8 mouse cellular contexts compared by ENCODE assay signal in the genomic region with DNA sequence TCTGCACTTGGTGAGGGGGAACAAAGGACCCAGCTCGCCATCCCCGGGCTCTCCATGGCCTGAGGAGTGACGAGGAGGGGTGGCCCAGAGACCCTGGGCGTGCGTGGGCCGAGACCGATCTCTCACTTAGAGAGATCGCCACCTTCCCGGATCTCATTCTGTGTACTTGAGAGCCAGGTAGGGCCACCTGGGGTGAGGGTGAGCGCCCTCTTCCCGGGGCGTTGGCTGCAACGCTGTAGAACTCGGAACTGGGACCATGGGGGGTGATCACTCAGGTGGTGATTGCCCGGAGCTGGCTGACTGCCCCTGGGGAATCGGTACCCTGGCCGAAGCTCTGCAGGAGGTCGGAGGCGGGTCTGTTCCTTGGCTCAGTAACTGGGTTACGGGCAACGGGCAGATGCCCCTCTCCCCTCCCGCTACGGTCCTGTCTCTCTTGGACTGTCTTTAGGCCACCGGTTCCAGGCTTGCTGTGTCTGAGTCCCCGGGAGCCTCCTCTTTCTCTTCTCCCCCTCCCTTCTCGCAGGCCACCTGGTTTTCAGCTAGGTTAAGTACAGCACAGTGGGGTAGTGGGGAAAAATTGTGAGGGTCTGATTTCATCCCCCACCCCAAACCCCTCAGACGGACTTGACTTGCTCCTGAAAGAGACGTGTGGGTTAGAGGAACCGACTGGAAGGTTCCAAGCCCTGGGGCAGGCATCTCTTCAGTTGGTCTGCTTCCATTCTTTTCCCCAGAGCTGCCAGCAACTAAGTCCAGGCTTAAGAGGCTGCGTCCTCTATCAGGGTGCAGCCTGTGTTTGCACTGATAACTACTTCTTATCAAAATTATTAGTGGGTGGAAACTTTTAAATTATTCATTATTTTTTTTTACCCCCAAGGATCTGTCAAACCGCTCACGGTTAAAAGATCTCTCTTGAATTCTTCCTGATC. TPM values are rescaled to one million over a fixed set of nuclear protein-coding genes. Genes with fewer than 3 reads are reported as not detected.
A peak's percentile ranks its signal among the peaks of the same experiment; 100 is the strongest.
DNase-seq lines count a peak whose midpoint lies in the region; ATAC-seq and TF ChIP-seq lines count a peak whose summit lies in the region.

No protein-coding gene starts in this region.

- no peaks in the 10 kb centered on the region for H3K9me3 ChIP-seq in hindbrain, embryonic 10.5 days
- no peaks in the 10 kb centered on the region for H3K9me3 ChIP-seq in limb, embryonic 13.5 days
- no peaks in the 10 kb centered on the region for H3K9me3 ChIP-seq in midbrain, embryonic 16.5 days (replicated peaks; ENCODE audit: control insufficient read depth, low read length, poor library complexity, severe bottlenecking)

- TF ChIP-seq POLR2A in liver, adult 2 months (IDR thresholded peaks at IDR 0.05; ENCODE audit: extremely low read depth, insufficient read depth, low read length), result no peak
- no peak for TF ChIP-seq POLR2A in embryonic fibroblast, embryonic 13.5 days (IDR thresholded peaks at IDR 0.05; ENCODE audit: low read depth, low read length)

- no peaks in the 10 kb centered on the region for H3K79me2 ChIP-seq in liver, adult 2 months (ENCODE audit: control insufficient read depth, insufficient read depth, low read length)

- no peak overlapping the region for H3K27ac ChIP-seq in liver, adult 2 months (replicated peaks; ENCODE audit: insufficient read depth, low read depth, low read length)
- H3K27ac ChIP-seq in embryonic fibroblast, embryonic 13.5 days (ENCODE audit: insufficient read depth, low read length), result peak overlapping the region; percentile 32
- H3K27ac ChIP-seq in hindbrain, embryonic 10.5 days, result peak overlapping the region; percentile 98
- no peak overlapping the region for H3K27ac ChIP-seq in limb, embryonic 13.5 days
- H3K27ac ChIP-seq in midbrain, embryonic 16.5 days (ENCODE audit: low read length), result peak overlapping the region; percentile 80

- no peaks in the 10 kb centered on the region for H3K36me3 ChIP-seq in liver, adult 2 months (ENCODE audit: control insufficient read depth, insufficient read depth, low read length)
- peaks cover 28% of the 10 kb centered on the region for H3K36me3 ChIP-seq in hindbrain, embryonic 10.5 days
- peaks cover 15% of the 10 kb centered on the region; the same call in 1 of the 2 replicates for H3K36me3 ChIP-seq in limb, embryonic 13.5 days
- no peaks in the 10 kb centered on the region for H3K36me3 ChIP-seq in midbrain, embryonic 16.5 days (ENCODE audit: control insufficient read depth, insufficient read depth, low read length)

- no peaks in the 10 kb centered on the region for H3K4me1 ChIP-seq in liver, adult 2 months (ENCODE audit: control insufficient read depth, insufficient read depth, low read length)
- 0 out of 2 replicates have a peak, but pooled peaks cover 2% of the 10 kb centered on the region for H3K4me1 ChIP-seq in embryonic fibroblast, embryonic 13.5 days (ENCODE audit: control insufficient read depth, insufficient read depth, low read length)
- peaks cover 29% of the 10 kb centered on the region for H3K4me1 ChIP-seq in hindbrain, embryonic 10.5 days (replicated peaks)
- peaks cover 22% of the 10 kb centered on the region for H3K4me1 ChIP-seq in limb, embryonic 13.5 days
- peaks cover 6% of the 10 kb centered on the region for H3K4me1 ChIP-seq in midbrain, embryonic 16.5 days (ENCODE audit: control insufficient read depth, insufficient read depth, low read length)

- ATAC-seq in limb, embryonic 13.5 days (ENCODE audit: low FRiP score, low read depth), result peak; percentile 37; the same call in 1 of the 2 replicates
- ATAC-seq in midbrain, embryonic 16.5 days, result peak; percentile 76

- H3K9ac ChIP-seq in liver, adult 2 months (ENCODE audit: low read depth, low read length), result peak overlapping the region; percentile 23
- H3K9ac ChIP-seq in limb, embryonic 13.5 days, result peak overlapping the region; percentile 86
- peak overlapping the region; percentile 90 for H3K9ac ChIP-seq in midbrain, embryonic 16.5 days (ENCODE audit: low read depth, low read length)

- peak overlapping the region; percentile 60 for H3K4me3 ChIP-seq in liver, adult 2 months (ENCODE audit: insufficient read depth, low read depth, low read length)
- peak overlapping the region; percentile 70 for H3K4me3 ChIP-seq in embryonic fibroblast, embryonic 13.5 days (ENCODE audit: insufficient read depth, low read length)
- peak overlapping the region; percentile 87 for H3K4me3 ChIP-seq in hindbrain, embryonic 10.5 days
- peak overlapping the region; percentile 80 for H3K4me3 ChIP-seq in limb, embryonic 13.5 days
- H3K4me3 ChIP-seq in midbrain, embryonic 16.5 days (ENCODE audit: low read depth, low read length), result peak overlapping the region; percentile 82

- WGBS in liver, adult 2 months, result 22% methylated on average over 32 of the region's 32 CpGs
- WGBS in hindbrain, embryonic 10.5 days, result 5% methylated on average over 32 of the region's 32 CpGs
- 6% methylated on average over 32 of the region's 32 CpGs for WGBS in limb, embryonic 13.5 days
- WGBS in midbrain, embryonic 16.5 days, result 2% methylated on average over 32 of the region's 32 CpGs

- TF ChIP-seq CTCF in liver, adult 2 months (IDR thresholded peaks at IDR 0.05; ENCODE audit: low read depth, low read length), result no peak
- TF ChIP-seq CTCF in embryonic fibroblast, embryonic 13.5 days (IDR thresholded peaks at IDR 0.05; ENCODE audit: borderline replicate concordance, insufficient read depth, low read length), result no peak

- H3K27me3 ChIP-seq in liver, adult 2 months (ENCODE audit: control insufficient read depth, insufficient read depth, low read length), result no peaks in the 10 kb centered on the region
- peaks cover 56% of the 10 kb centered on the region for H3K27me3 ChIP-seq in hindbrain, embryonic 10.5 days (ENCODE audit: insufficient read depth, poor library complexity, severe bottlenecking)
- H3K27me3 ChIP-seq in limb, embryonic 13.5 days, result peaks cover 52% of the 10 kb centered on the region
- H3K27me3 ChIP-seq in midbrain, embryonic 16.5 days (ENCODE audit: control insufficient read depth, insufficient read depth, low read depth, low read length), result no peaks in the 10 kb centered on the region

- no peak for DNase-seq in liver, adult 2 months (ENCODE audit: extremely low read depth, low read depth, low spot score)
- no peak for DNase-seq in liver
- peak; percentile 12 to 39 for DNase-seq in adrenal gland, postnatal 36 days
- DNase-seq in hindbrain, embryonic 10.5 days (ENCODE audit: low spot score), result peak; percentile 71
- no peak for DNase-seq in c-Kit-positive CD71-positive TER-119-positive erythroid progenitor cells, embryonic 14.5 days (ENCODE audit: low spot score)

- H3K4me2 ChIP-seq in limb, embryonic 13.5 days (replicated peaks), result peak overlapping the region; percentile 86
- peak overlapping the region; percentile 99 for H3K4me2 ChIP-seq in midbrain, embryonic 16.5 days (ENCODE audit: low read length)

RNA-seq across cellular contexts. Expression of a gene that starts 1.6 kb away (rescaled TPM):
- total RNA-seq in liver, adult 2 months (2014; rRNA removed), result 8.0 and 11.7 TPM in 2 replicates
- 3.1 and 4.0 TPM in 2 replicates for polyA plus RNA-seq in liver, adult 2 months (2012; rRNA removed)
- 10 to 100 TPM; 14.7 to 15.2 TPM for total RNA-seq in adrenal gland, postnatal 36 days (2021)
- 18.6 and 39.8 TPM in 2 replicates for polyA plus RNA-seq in embryonic fibroblast, embryonic 13.5 days (2011; ENCODE audit: insufficient read length, low read depth, missing spikeins)
- polyA plus RNA-seq in hindbrain, embryonic 10.5 days (2016; fragmentation: Nextera tagmentation; extraction: Ambion mirVana), result 0.90 and 2.2 TPM in 2 replicates
- polyA plus RNA-seq in limb, embryonic 13.5 days (2015; fragmentation: Nextera tagmentation; extraction: Ambion mirVana), result 0.74 and 0.87 TPM in 2 replicates
- polyA plus RNA-seq in midbrain, embryonic 16.5 days (2015; fragmentation: Nextera tagmentation; extraction: Ambion mirVana), result 0.50 and 1.7 TPM in 2 replicates

RNA-seq across cellular contexts. Expression of a gene that starts 52.6 kb away (rescaled TPM):
- 13.5 and 14.5 TPM in 2 replicates for total RNA-seq in liver, adult 2 months (2014; rRNA removed)
- 13.7 and 15.1 TPM in 2 replicates for polyA plus RNA-seq in liver, adult 2 months (2012; rRNA removed)
- total RNA-seq in adrenal gland, postnatal 36 days (2021), result 10 to 100 TPM; 15.3 to 17.3 TPM
- polyA plus RNA-seq in embryonic fibroblast, embryonic 13.5 days (2011; ENCODE audit: insufficient read length, low read depth, missing spikeins), result 34.3 and 37.7 TPM in 2 replicates
- 163 and 183 TPM in 2 replicates for polyA plus RNA-seq in hindbrain, embryonic 10.5 days (2016; fragmentation: Nextera tagmentation; extraction: Ambion mirVana)
- 118 and 122 TPM in 2 replicates for polyA plus RNA-seq in limb, embryonic 13.5 days (2015; fragmentation: Nextera tagmentation; extraction: Ambion mirVana)
- 51.6 and 56.2 TPM in 2 replicates for polyA plus RNA-seq in midbrain, embryonic 16.5 days (2015; fragmentation: Nextera tagmentation; extraction: Ambion mirVana)

Comparison
In these comparisons a context has a peak if more than half of its experiments do, and no peak if none do; other contexts are left out.
1. DNase-seq: peak in adrenal gland, postnatal 36 days (2 of 2) and hindbrain, embryonic 10.5 days (single experiment); none in liver, adult 2 months (single experiment), liver (single experiment) and c-Kit-positive CD71-positive TER-119-positive erythroid progenitor cells, embryonic 14.5 days (single experiment).
2. H3K27ac ChIP-seq: peak in embryonic fibroblast, embryonic 13.5 days (single experiment), hindbrain, embryonic 10.5 days (single experiment) and midbrain, embryonic 16.5 days (single experiment); none in liver, adult 2 months (single experiment) and limb, embryonic 13.5 days (single experiment).
3. H3K9ac ChIP-seq: peak in every context shown above with its lines; median percentile 90 in midbrain, embryonic 16.5 days; 86 in limb, embryonic 13.5 days; 23 in liver, adult 2 months.
4. Peak in every context shown above with its lines, with median percentiles within 50 percentile points of each other: H3K4me3 ChIP-seq.